Mouse (Mus musculus): ENCODE results near the gene Fam169a. TPM values are rescaled to one million over a fixed set of nuclear protein-coding genes. Genes with fewer than 3 reads are reported as not detected.

Gene Fam169a
- polyA plus RNA-seq, 1 experiment = 1.4 TPM

GRCm38 (mm10) chr13:97068151-97068550 is 1.1 kb downstream of the Fam169a start:
- Histone ChIP-seq H3K4me3 (replicated peaks; ENCODE audit: control insufficient read depth, low read depth, low read length) (no peak overlapping the region), H3K27ac (ENCODE audit: control insufficient read depth, insufficient read depth, low read depth, low read length, poor library complexity) (no peak overlapping the region), H3K4me1 (ENCODE audit: control insufficient read depth, insufficient read depth, low read length) (peaks cover 2% of the 10 kb centered on the region; the same call in 1 of the 2 replicates)
- TF ChIP-seq POLR2A (IDR thresholded peaks at IDR 0.05; ENCODE audit: borderline replicate concordance, control insufficient read depth, low read depth, low read length) (no peak), CTCF (IDR thresholded peaks at IDR 0.05; ENCODE audit: control insufficient read depth, insufficient read depth, low read length) (no peak)
- WGBS = 87% methylated on average over 8 of the region's 8 CpGs

- WGBS = 10% methylated on average over 84 of the region's 85 CpGs
- no peak overlapping the region; the same call in 1 of the 2 replicates for H3K27ac ChIP-seq (ENCODE audit: control insufficient read depth, insufficient read depth, low read depth, low read length, poor library complexity)
- TF ChIP-seq CTCF (IDR thresholded peaks at IDR 0.05; ENCODE audit: control insufficient read depth, insufficient read depth, low read length) (no peak), POLR2A (IDR thresholded peaks at IDR 0.05; ENCODE audit: borderline replicate concordance, control insufficient read depth, low read depth, low read length) (no peak)
- H3K4me1 ChIP-seq (ENCODE audit: control insufficient read depth, insufficient read depth, low read length) = no peaks in the 10 kb centered on the region
- no peak overlapping the region for H3K4me3 ChIP-seq (replicated peaks; ENCODE audit: control insufficient read depth, low read depth, low read length)
These were observed 4.0 kb downstream of the Fam169a start for GRCm38 (mm10) chr13:97070931-97071625.

GRCm38 (mm10) chr13:97071626-97072241 is 4.6 kb downstream of the Fam169a start:
- Histone ChIP-seq H3K27ac (ENCODE audit: control insufficient read depth, insufficient read depth, low read depth, low read length, poor library complexity) (no peak overlapping the region; the same call in 1 of the 2 replicates), H3K4me1 (ENCODE audit: control insufficient read depth, insufficient read depth, low read length) (no peaks in the 10 kb centered on the region), H3K4me3 (replicated peaks; ENCODE audit: control insufficient read depth, low read depth, low read length) (no peak overlapping the region)
- 3% methylated on average over 45 of the region's 76 CpGs for WGBS
- no peak for TF ChIP-seq POLR2A (IDR thresholded peaks at IDR 0.05; ENCODE audit: borderline replicate concordance, control insufficient read depth, low read depth, low read length)

GRCm38 (mm10) chr13:97073497-97073896 is 6.4 kb downstream of the Fam169a start:
- no peak overlapping the region for H3K4me3 ChIP-seq (replicated peaks; ENCODE audit: control insufficient read depth, low read depth, low read length)
- H3K4me1 ChIP-seq (ENCODE audit: control insufficient read depth, insufficient read depth, low read length) = no peaks in the 10 kb centered on the region
- 80% methylated on average over 1 of the region's 1 CpGs for WGBS
- no peak overlapping the region for H3K27ac ChIP-seq (ENCODE audit: control insufficient read depth, insufficient read depth, low read depth, low read length, poor library complexity)
- TF ChIP-seq POLR2A (IDR thresholded peaks at IDR 0.05; ENCODE audit: borderline replicate concordance, control insufficient read depth, low read depth, low read length) (no peak), CTCF (IDR thresholded peaks at IDR 0.05; ENCODE audit: control insufficient read depth, insufficient read depth, low read length) (no peak)

- no peaks in the 10 kb centered on the region for H3K4me1 ChIP-seq (ENCODE audit: control insufficient read depth, insufficient read depth, low read length)
- H3K27ac ChIP-seq (ENCODE audit: control insufficient read depth, insufficient read depth, low read depth, low read length, poor library complexity) = no peak overlapping the region
- no peak overlapping the region for H3K4me3 ChIP-seq (replicated peaks; ENCODE audit: control insufficient read depth, low read depth, low read length)
- WGBS = 84% methylated on average over 2 of the region's 2 CpGs
- TF ChIP-seq CTCF (IDR thresholded peaks at IDR 0.05; ENCODE audit: control insufficient read depth, insufficient read depth, low read length) (no peak), POLR2A (IDR thresholded peaks at IDR 0.05; ENCODE audit: borderline replicate concordance, control insufficient read depth, low read depth, low read length) (no peak)
These were observed 10.5 kb downstream of the Fam169a start for GRCm38 (mm10) chr13:97077556-97077955.

- TF ChIP-seq POLR2A (IDR thresholded peaks at IDR 0.05; ENCODE audit: borderline replicate concordance, control insufficient read depth, low read depth, low read length) (no peak), CTCF (IDR thresholded peaks at IDR 0.05; ENCODE audit: control insufficient read depth, insufficient read depth, low read length) (no peak)
- 79% methylated on average over 2 of the region's 2 CpGs for WGBS
- H3K4me3 ChIP-seq (replicated peaks; ENCODE audit: control insufficient read depth, low read depth, low read length) = no peak overlapping the region
- H3K4me1 ChIP-seq (ENCODE audit: control insufficient read depth, insufficient read depth, low read length) = no peaks in the 10 kb centered on the region
- no peak overlapping the region for H3K27ac ChIP-seq (ENCODE audit: control insufficient read depth, insufficient read depth, low read depth, low read length, poor library complexity)
These were observed 13.1 kb downstream of the Fam169a start for GRCm38 (mm10) chr13:97080201-97080600.

GRCm38 (mm10) chr13:97080615-97081014 is 13.5 kb downstream of the Fam169a start:
- Histone ChIP-seq H3K4me1 (ENCODE audit: control insufficient read depth, insufficient read depth, low read length) (no peaks in the 10 kb centered on the region), H3K4me3 (replicated peaks; ENCODE audit: control insufficient read depth, low read depth, low read length) (no peak overlapping the region), H3K27ac (ENCODE audit: control insufficient read depth, insufficient read depth, low read depth, low read length, poor library complexity) (no peak overlapping the region)
- WGBS = 77% methylated on average over 3 of the region's 3 CpGs
- TF ChIP-seq CTCF (IDR thresholded peaks at IDR 0.05; ENCODE audit: control insufficient read depth, insufficient read depth, low read length) (no peak), POLR2A (IDR thresholded peaks at IDR 0.05; ENCODE audit: borderline replicate concordance, control insufficient read depth, low read depth, low read length) (no peak)

- Histone ChIP-seq H3K4me3 (replicated peaks; ENCODE audit: control insufficient read depth, low read depth, low read length) (no peak overlapping the region), H3K4me1 (ENCODE audit: control insufficient read depth, insufficient read depth, low read length) (no peaks in the 10 kb centered on the region), H3K27ac (ENCODE audit: control insufficient read depth, insufficient read depth, low read depth, low read length, poor library complexity) (no peak overlapping the region)
- WGBS = 79% methylated on average over 7 of the region's 7 CpGs
- TF ChIP-seq CTCF (IDR thresholded peaks at IDR 0.05; ENCODE audit: control insufficient read depth, insufficient read depth, low read length) (no peak), POLR2A (IDR thresholded peaks at IDR 0.05; ENCODE audit: borderline replicate concordance, control insufficient read depth, low read depth, low read length) (no peak)
These were observed 15.3 kb downstream of the Fam169a start for GRCm38 (mm10) chr13:97082432-97082831.

Measured in bone marrow, adult 2 months (tissue).